Mouse (Mus musculus): ENCODE data around the gene Ece1.
"Not testable (repeated sequence)": the region's sequence is repeated elsewhere in the genome, so short reads cannot be mapped to it uniquely, and the experiment has no call there.

DNA sequence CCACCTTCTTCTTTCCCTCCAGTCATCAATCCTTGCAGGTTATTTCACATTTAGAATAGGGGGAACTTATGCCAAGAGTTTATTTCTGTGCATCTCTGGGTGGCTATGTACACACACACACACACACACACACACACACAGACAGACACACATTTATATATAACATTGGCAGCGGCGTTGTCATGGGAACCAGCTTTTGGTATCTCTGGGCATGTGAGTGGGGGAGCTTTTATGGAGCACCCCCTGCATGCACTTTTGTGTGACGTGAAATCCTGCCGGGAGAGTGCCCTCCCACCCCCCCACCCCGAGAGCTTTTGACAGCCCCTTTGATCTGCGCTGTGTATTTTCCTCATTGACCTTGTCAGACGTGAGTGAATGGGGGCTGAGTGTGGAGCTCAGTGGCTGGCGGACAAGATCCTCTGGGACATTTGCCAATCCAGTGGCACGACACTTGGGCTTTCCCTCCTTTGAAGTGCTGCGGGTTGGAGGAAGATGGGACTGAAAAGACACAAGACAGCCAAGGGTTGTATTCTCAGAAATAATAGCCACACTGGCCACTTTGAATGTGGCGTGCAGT, 112.9 kb downstream of the Ece1 start:
- TF ChIP-seq CTCF (IDR thresholded peaks at IDR 0.05; ENCODE audit: borderline replicate concordance, insufficient read depth, low read length); POLR2A (IDR thresholded peaks at IDR 0.05; ENCODE audit: low read depth, low read length): not testable (repeated sequence)

Measured in embryonic fibroblast, embryonic 13.5 days (primary cell).